Mouse (Mus musculus) heart, embryonic 12.5 days (tissue): ENCODE data around the gene Olah. TPM values are rescaled to one million over a fixed set of nuclear protein-coding genes. Genes with fewer than 3 reads are reported as not detected.

ENCODE experiments used
- ATAC-seq: fragments of 200-750 bp; cut with Nextera tagmentation; 2 replicates; pipeline ENCODE4 v1.8.0; 2017; ENCODE audit warnings: moderate TSS enrichment, moderate library complexity; ENCODE audit not compliant: insufficient number of reproducible peaks, low FRiP score
- H3K27ac ChIP-seq: fragments of 300-500 bp; sonication (generic); 2 replicates; pipeline ENCODE4 v1.5.1; 2016; ENCODE audit warnings: mild to moderate bottlenecking, moderate library complexity; ENCODE audit not compliant: poor library complexity, severe bottlenecking
- H3K27me3 ChIP-seq: fragments of 300-500 bp; sonication (generic); replicated peaks from 2 replicates; pipeline ENCODE4 v1.6.1; 2016; ENCODE audit warnings: mild to moderate bottlenecking, moderate library complexity
- H3K36me3 ChIP-seq: fragments of 300-500 bp; sonication (generic); 2 replicates; pipeline ENCODE4 v1.6.1; 2016; ENCODE audit warnings: mild to moderate bottlenecking, moderate library complexity
- H3K4me1 ChIP-seq: fragments of 300-500 bp; sonication (generic); replicated peaks from 2 replicates; pipeline ENCODE4 v1.6.1; 2016; ENCODE audit warnings: mild to moderate bottlenecking
- H3K4me2 ChIP-seq: fragments of 300-500 bp; sonication (generic); 2 replicates; pipeline ENCODE4 v1.6.1; 2016; ENCODE audit warnings: mild to moderate bottlenecking, moderate library complexity
- H3K4me3 ChIP-seq: fragments of 300-500 bp; sonication (generic); 2 replicates; pipeline ENCODE4 v1.5.1; 2016; ENCODE audit warnings: mild to moderate bottlenecking
- H3K9ac ChIP-seq: fragments of 300-500 bp; sonication (generic); 2 replicates; pipeline ENCODE4 v1.6.1; 2016; ENCODE audit warnings: mild to moderate bottlenecking, moderate library complexity
- H3K9me3 ChIP-seq: fragments of 300-500 bp; sonication (generic); replicated peaks from 2 replicates; pipeline ENCODE4 v1.6.1; 2016; ENCODE audit warnings: mild to moderate bottlenecking, moderate library complexity
- WGBS: fragments of 180-500 bp; shearing (Covaris S2); methylation state at CpG from one replicate; pipeline ENCODE4 v1.1.7; 2016; 5-methylcytosine and 5-hydroxymethylcytosine counted together
- polyA plus RNA-seq: library from polyadenylated mRNA; unstranded; fragments of >200 nt; fragmentation: Nextera tagmentation; extraction: Ambion mirVana; gene quantifications from 2 replicates; pipeline ENCODE4 v1.2.1, GENCODE M21; 2016

Gene Olah
- polyA plus RNA-seq, 1 experiment from 2014 or later: not detected

DNA sequence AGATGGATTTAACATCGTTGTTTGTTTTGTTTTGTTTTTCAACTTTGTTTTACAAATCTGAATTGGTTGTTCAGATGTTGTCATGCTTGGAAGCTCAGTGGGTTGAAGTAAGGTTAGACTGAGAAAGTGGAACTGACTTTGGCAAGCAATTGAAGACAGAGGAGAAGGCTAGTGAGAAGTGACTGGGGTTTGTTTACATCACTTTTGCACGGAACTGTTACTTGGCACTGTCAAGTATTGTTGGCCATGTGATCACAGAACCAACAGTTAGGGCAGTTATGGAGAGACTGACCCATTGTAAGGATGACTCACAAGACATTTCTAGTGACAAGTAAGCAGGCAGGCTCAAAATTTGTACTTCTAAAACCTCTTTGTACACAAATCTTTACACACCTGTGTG, 73.9 kb downstream of the Olah start:
- H3K27ac ChIP-seq: no peak overlapping the region
- WGBS: 86% methylated on average over 2 of the region's 2 CpGs
- ATAC-seq: no peak
- no peak overlapping the region for H3K4me2 ChIP-seq
- no peaks in the 10 kb centered on the region for H3K27me3 ChIP-seq
- no peaks in the 10 kb centered on the region for H3K9me3 ChIP-seq
- peaks cover 60% of the 10 kb centered on the region for H3K36me3 ChIP-seq
- H3K9ac ChIP-seq: no peak overlapping the region
- H3K4me3 ChIP-seq: no peak overlapping the region
- 0 out of 2 replicates have a peak, but pooled peaks cover 2% of the 10 kb centered on the region for H3K4me1 ChIP-seq

- ATAC-seq: no peak
- WGBS: 81% methylated on average over 3 of the region's 3 CpGs
- Histone ChIP-seq H3K4me3 (no peak overlapping the region), H3K9me3 (peaks cover 7% of the 10 kb centered on the region; the same call in 1 of the 2 replicates), H3K9ac (no peak overlapping the region), H3K27me3 (no peaks in the 10 kb centered on the region), H3K27ac (no peak overlapping the region), H3K36me3 (peaks cover 24% of the 10 kb centered on the region), H3K4me1 (no peaks in the 10 kb centered on the region), H3K4me2 (no peak overlapping the region)
Observed at GRCm38 (mm10) chr2:3305426-3306025, 91.5 kb downstream of the Olah start.

DNA sequence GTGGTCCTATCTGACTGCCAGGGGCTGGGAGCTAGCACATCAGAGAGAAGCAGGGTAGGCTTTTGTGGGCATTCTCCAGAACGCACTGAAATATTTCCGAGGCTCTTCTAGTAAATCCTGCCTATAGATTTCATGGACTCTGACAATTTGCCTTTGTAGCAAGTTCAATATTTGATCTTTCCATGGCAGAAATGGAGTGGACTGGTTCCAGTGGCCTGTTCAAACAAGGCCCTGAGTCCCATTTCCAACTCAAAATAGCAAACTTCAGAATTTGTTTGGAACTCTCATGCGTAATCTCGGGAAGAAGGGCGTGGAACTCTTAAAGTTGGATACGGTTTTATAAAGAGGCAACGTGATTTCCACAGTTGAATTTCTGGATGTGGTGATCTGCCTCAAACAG, 101.2 kb downstream of the Olah start:
- Histone ChIP-seq H3K27ac (no peak overlapping the region), H3K4me1 (peaks cover 8% of the 10 kb centered on the region), H3K36me3 (no peaks in the 10 kb centered on the region), H3K9ac (no peak overlapping the region), H3K9me3 (no peaks in the 10 kb centered on the region), H3K27me3 (no peaks in the 10 kb centered on the region), H3K4me2 (no peak overlapping the region), H3K4me3 (no peak overlapping the region)
- no peak for ATAC-seq
- WGBS: 86% methylated on average over 7 of the region's 7 CpGs

DNA sequence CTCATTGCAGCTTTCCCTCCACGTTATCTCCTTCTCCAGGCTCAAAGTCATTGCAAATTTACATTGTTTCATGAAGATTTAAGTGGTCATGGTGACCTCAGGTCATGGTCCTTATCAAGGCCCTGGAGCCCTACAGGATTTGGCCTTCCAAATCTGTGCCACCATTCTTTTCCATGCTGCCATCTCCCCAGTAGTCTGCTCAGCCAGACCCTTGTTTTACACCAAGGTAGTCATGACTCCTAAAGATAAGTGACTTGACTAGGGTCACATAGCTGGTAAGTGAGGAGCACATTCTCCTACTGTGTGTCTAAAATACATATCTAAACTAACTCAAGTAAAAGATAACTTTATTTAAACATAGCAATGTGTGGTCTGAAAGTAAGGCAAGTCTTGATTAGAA, 104.8 kb downstream of the Olah start:
- peaks cover 5% of the 10 kb centered on the region; the same call in 1 of the 2 replicates for H3K4me1 ChIP-seq
- no peak overlapping the region for H3K4me3 ChIP-seq
- H3K27ac ChIP-seq: no peak overlapping the region
- no peak overlapping the region for H3K4me2 ChIP-seq
- WGBS: 56% methylated on average over 1 of the region's 1 CpGs
- no peaks in the 10 kb centered on the region for H3K36me3 ChIP-seq
- H3K9me3 ChIP-seq: no peaks in the 10 kb centered on the region
- ATAC-seq: no peak
- no peak overlapping the region for H3K9ac ChIP-seq
- no peaks in the 10 kb centered on the region for H3K27me3 ChIP-seq

Other genes with a start within 250 kb of the Olah start
- 36.1 and 36.5 TPM in 2 replicates for gene Nmt2, start 113.0 kb downstream of the Olah start, polyA plus RNA-seq
- 12.6 and 13.7 TPM in 2 replicates for gene Rpp38, start 64.6 kb downstream of the Olah start, polyA plus RNA-seq
- 0.53 and 0.72 TPM in 2 replicates for gene Acbd7, start 61.0 kb downstream of the Olah start, polyA plus RNA-seq
- not detected in 2 replicates for gene Meig1, start 25.4 kb upstream of the Olah start, polyA plus RNA-seq
- 4.4 and 4.6 TPM in 2 replicates for gene Dclre1c, start 26.9 kb upstream of the Olah start, polyA plus RNA-seq
- 11.6 and 11.9 TPM in 2 replicates for gene Suv39h2, start 77.8 kb upstream of the Olah start, polyA plus RNA-seq
- 6.4 and 7.3 TPM in 2 replicates for gene Gm45902, start 115.6 kb upstream of the Olah start, polyA plus RNA-seq
- gene Hspa14, start 115.6 kb upstream of the Olah start, polyA plus RNA-seq: 81.3 and 85.9 TPM in 2 replicates
- gene Cdnf, start 115.8 kb upstream of the Olah start, polyA plus RNA-seq: 0.18 and 0.24 TPM in 2 replicates
- 32.5 and 34.7 TPM in 2 replicates for gene Fam107b, start 173.3 kb upstream of the Olah start, polyA plus RNA-seq